Mouse (Mus musculus): ENCODE data around the gene Sf3a1. TPM values are rescaled to one million over a fixed set of nuclear protein-coding genes. Genes with fewer than 3 reads are reported as not detected.

Sf3a1 gene
- total and polyA plus RNA-seq, 2 experiments from 2014 or later = 30.6 to 45.4 TPM

GRCm38 (mm10) chr11:4222046-4222950, 62.1 kb downstream of the Sf3a1 start:
- DNase-seq (ENCODE audit: low spot score) = no peak
- TF ChIP-seq CTCF (IDR thresholded peaks at IDR 0.05; ENCODE audit: low read depth) = no peak
- ATAC-seq = no peak
- H3K36me3 ChIP-seq (ENCODE audit: insufficient read depth, low read length) = no peaks in the 10 kb centered on the region
- WGBS = 75% methylated on average over 17 of the region's 17 CpGs
- no peak overlapping the region for H3K27ac ChIP-seq
- H3K9ac ChIP-seq (replicated peaks; ENCODE audit: low read length) = no peak overlapping the region
- H3K9me3 ChIP-seq (ENCODE audit: low read length) = no peaks in the 10 kb centered on the region
- peaks cover 4% of the 10 kb centered on the region; the same call in 1 of the 2 replicates for H3K4me1 ChIP-seq (ENCODE audit: insufficient read depth, low read length)
- H3K27me3 ChIP-seq (ENCODE audit: insufficient read depth, low read length) = no peaks in the 10 kb centered on the region
- no peak overlapping the region for H3K4me3 ChIP-seq (ENCODE audit: low read length)
- H3K4me2 ChIP-seq (ENCODE audit: low read depth, low read length) = no peak overlapping the region

- TF ChIP-seq CTCF (IDR thresholded peaks at IDR 0.05; ENCODE audit: low read depth) = no peak
- H3K4me1 ChIP-seq (ENCODE audit: insufficient read depth, low read length) = 0 out of 2 replicates have a peak, but pooled peaks cover 1% of the 10 kb centered on the region
- H3K36me3 ChIP-seq (ENCODE audit: insufficient read depth, low read length) = no peaks in the 10 kb centered on the region
- no peak overlapping the region for H3K9ac ChIP-seq (replicated peaks; ENCODE audit: low read length)
- no peak overlapping the region for H3K4me2 ChIP-seq (ENCODE audit: low read depth, low read length)
- H3K9me3 ChIP-seq (ENCODE audit: low read length) = no peaks in the 10 kb centered on the region
- no peak for ATAC-seq
- no peak overlapping the region for H3K27ac ChIP-seq
- H3K27me3 ChIP-seq (ENCODE audit: insufficient read depth, low read length) = no peaks in the 10 kb centered on the region
- 38% methylated on average over 5 of the region's 7 CpGs for WGBS
- H3K4me3 ChIP-seq (ENCODE audit: low read length) = no peak overlapping the region
- DNase-seq (ENCODE audit: low spot score) = no peak
These were observed 63.4 kb downstream of the Sf3a1 start for GRCm38 (mm10) chr11:4223393-4224188.

GRCm38 (mm10) chr11:4224223-4224622, 64.1 kb downstream of the Sf3a1 start:
- Histone ChIP-seq H3K4me1 (ENCODE audit: insufficient read depth, low read length) (0 out of 2 replicates have a peak, but pooled peaks cover 6% of the 10 kb centered on the region), H3K4me2 (ENCODE audit: low read depth, low read length) (no peak overlapping the region), H3K9me3 (ENCODE audit: low read length) (no peaks in the 10 kb centered on the region), H3K9ac (replicated peaks; ENCODE audit: low read length) (no peak overlapping the region), H3K36me3 (ENCODE audit: insufficient read depth, low read length) (no peaks in the 10 kb centered on the region), H3K27me3 (ENCODE audit: insufficient read depth, low read length) (no peaks in the 10 kb centered on the region), H3K27ac (no peak overlapping the region), H3K4me3 (ENCODE audit: low read length) (no peak overlapping the region)
- WGBS = 55% methylated on average over 2 of the region's 2 CpGs
- DNase-seq (ENCODE audit: low spot score) (no peak), ATAC-seq (no peak)
- TF ChIP-seq CTCF (IDR thresholded peaks at IDR 0.05; ENCODE audit: low read depth) = no peak

GRCm38 (mm10) chr11:4226569-4227325, 66.6 kb downstream of the Sf3a1 start:
- no peaks in the 10 kb centered on the region for H3K9me3 ChIP-seq (ENCODE audit: low read length)
- DNase-seq (ENCODE audit: low spot score) = no peak
- H3K27me3 ChIP-seq (ENCODE audit: insufficient read depth, low read length) = no peaks in the 10 kb centered on the region
- H3K36me3 ChIP-seq (ENCODE audit: insufficient read depth, low read length) = no peaks in the 10 kb centered on the region
- no peak overlapping the region for H3K9ac ChIP-seq (replicated peaks; ENCODE audit: low read length)
- H3K4me1 ChIP-seq (ENCODE audit: insufficient read depth, low read length) = 0 out of 2 replicates have a peak, but pooled peaks cover 6% of the 10 kb centered on the region
- no peak overlapping the region for H3K27ac ChIP-seq
- no peak overlapping the region for H3K4me3 ChIP-seq (ENCODE audit: low read length)
- no peak for TF ChIP-seq CTCF (IDR thresholded peaks at IDR 0.05; ENCODE audit: low read depth)
- no peak for ATAC-seq
- 86% methylated on average over 5 of the region's 5 CpGs for WGBS
- no peak overlapping the region for H3K4me2 ChIP-seq (ENCODE audit: low read depth, low read length)

- peak; percentile 82 for DNase-seq (ENCODE audit: low spot score)
- Histone ChIP-seq H3K4me1 (ENCODE audit: insufficient read depth, low read length) (0 out of 2 replicates have a peak, but pooled peaks cover 6% of the 10 kb centered on the region), H3K4me3 (ENCODE audit: low read length) (no peak overlapping the region), H3K9me3 (ENCODE audit: low read length) (no peaks in the 10 kb centered on the region), H3K4me2 (ENCODE audit: low read depth, low read length) (no peak overlapping the region), H3K36me3 (ENCODE audit: insufficient read depth, low read length) (no peaks in the 10 kb centered on the region), H3K27ac (0 out of 2 replicates have a peak overlapping the region, but pooled peaks have one; percentile 4), H3K9ac (replicated peaks; ENCODE audit: low read length) (no peak overlapping the region), H3K27me3 (ENCODE audit: insufficient read depth, low read length) (no peaks in the 10 kb centered on the region)
- peak; percentile 88 for ATAC-seq
- no peak for TF ChIP-seq CTCF (IDR thresholded peaks at IDR 0.05; ENCODE audit: low read depth)
- 35% methylated on average over 8 of the region's 8 CpGs for WGBS
These were observed 68.3 kb downstream of the Sf3a1 start for GRCm38 (mm10) chr11:4228463-4228862.

- Histone ChIP-seq H3K9ac (replicated peaks; ENCODE audit: low read length) (no peak overlapping the region), H3K4me1 (ENCODE audit: insufficient read depth, low read length) (0 out of 2 replicates have a peak, but pooled peaks cover 6% of the 10 kb centered on the region), H3K27me3 (ENCODE audit: insufficient read depth, low read length) (no peaks in the 10 kb centered on the region), H3K27ac (no peak overlapping the region), H3K4me2 (ENCODE audit: low read depth, low read length) (no peak overlapping the region), H3K36me3 (ENCODE audit: insufficient read depth, low read length) (no peaks in the 10 kb centered on the region), H3K9me3 (ENCODE audit: low read length) (no peaks in the 10 kb centered on the region), H3K4me3 (ENCODE audit: low read length) (no peak overlapping the region)
- ATAC-seq = no peak
- DNase-seq (ENCODE audit: low spot score) = no peak
- TF ChIP-seq CTCF (IDR thresholded peaks at IDR 0.05; ENCODE audit: low read depth) = no peak
- 75% methylated on average over 4 of the region's 4 CpGs for WGBS
These were observed 69.7 kb downstream of the Sf3a1 start for GRCm38 (mm10) chr11:4229841-4230240.

All from hindbrain, postnatal 0 days (tissue).